9 mouse cellular contexts compared by ENCODE assay signal in genomic region chr1:59256751-59257231, GRCm38 (mm10). TPM values are rescaled to one million over a fixed set of nuclear protein-coding genes. Genes with fewer than 3 reads are reported as not detected.
DNase-seq lines count a peak whose midpoint lies in the region; ATAC-seq and TF ChIP-seq lines count a peak whose summit lies in the region.
"Had no signal": no experiment of that assay in that cellular context is flagged by ENCODE, and none has a peak within 500 bp of the region (broad histone marks: within the 10 kb centered on the region; RNA-seq: fewer than 3 reads in every experiment).

Cdk15 (plus strand) TSS chr1:59256906.

- no peaks in the 10 kb centered on the region for H3K9me3 ChIP-seq in heart, embryonic 11.5 days (replicated peaks; ENCODE audit: control insufficient read depth, low read length)
- no peaks in the 10 kb centered on the region for H3K9me3 ChIP-seq in G1E (replicated peaks)
- H3K9me3 ChIP-seq in midbrain, embryonic 11.5 days (ENCODE audit: control insufficient read depth, low read length) = no peaks in the 10 kb centered on the region
- H3K9me3 ChIP-seq: stomach, embryonic 15.5 days had no signal

- 0 out of 2 replicates have a peak within 1 kb of the TSS, but pooled peaks have one; percentile 5 for H3K4me3 ChIP-seq in heart, embryonic 11.5 days (ENCODE audit: low read depth, low read length)
- H3K4me3 ChIP-seq in G1E (ENCODE audit: low read depth, low read length) = no peak within 1 kb of the TSS
- H3K4me3 ChIP-seq in midbrain, embryonic 11.5 days (ENCODE audit: low read depth, low read length) = no peak within 1 kb of the TSS
- H3K4me3 ChIP-seq: stomach, embryonic 15.5 days had no signal

- H3K9ac ChIP-seq in heart, embryonic 11.5 days (ENCODE audit: low read depth, low read length) = no peak within 1 kb of the TSS
- H3K9ac ChIP-seq in midbrain, embryonic 11.5 days (ENCODE audit: low read length) = 0 out of 2 replicates have a peak within 1 kb of the TSS, but pooled peaks have one; percentile 20
- H3K9ac ChIP-seq: stomach, embryonic 15.5 days had no signal

- no peak within 1 kb of the TSS for H3K27ac ChIP-seq in heart, embryonic 11.5 days (ENCODE audit: low read depth, low read length)
- no peak within 1 kb of the TSS for H3K27ac ChIP-seq in midbrain, embryonic 11.5 days (ENCODE audit: low read depth, low read length)
- H3K27ac ChIP-seq: stomach, embryonic 15.5 days had no signal

- H3K27me3 ChIP-seq in heart, embryonic 11.5 days (ENCODE audit: control insufficient read depth, insufficient read depth, low read length) = peaks cover 6% of the 10 kb centered on the region; the same call in 1 of the 2 replicates
- peaks cover 36% of the 10 kb centered on the region for H3K27me3 ChIP-seq in G1E (ENCODE audit: insufficient read depth, low read length)
- H3K27me3 ChIP-seq in midbrain, embryonic 11.5 days (ENCODE audit: control insufficient read depth, insufficient read depth, low read length) = no peaks in the 10 kb centered on the region
- H3K27me3 ChIP-seq: stomach, embryonic 15.5 days had no signal

- no peak for DNase-seq in heart, adult 18-20 months
- DNase-seq in G1E (ENCODE audit: low spot score) (no peak), adipocyte (ENCODE audit: low spot score) (no peak)
- DNase-seq in fibroblast of lung, adult 2 months (ENCODE audit: low read depth) = peak; percentile 70
- DNase-seq in midbrain, embryonic 11.5 days (ENCODE audit: low spot score, missing footprints) = peak; percentile 88
- no peak for DNase-seq in left cerebral cortex, adult 11 months (ENCODE audit: low spot score)
- no peak for DNase-seq in cerebellum, postnatal 36 days

- no peak for ATAC-seq in heart, embryonic 11.5 days (replicated peaks; ENCODE audit: insufficient number of reproducible peaks, low FRiP score, low TSS enrichment)
- ATAC-seq in G1E (ENCODE audit: extremely low read depth, insufficient number of reproducible peaks, low FRiP score, poor library complexity, severe bottlenecking) = peak; percentile 15; the same call in 1 of the 2 replicates
- ATAC-seq in midbrain, embryonic 11.5 days (ENCODE audit: low FRiP score) = no peak

- no peak for TF ChIP-seq CTCF in G1E (IDR thresholded peaks at IDR 0.05; ENCODE audit: low read depth, low read length)

- H3K36me3 ChIP-seq in heart, embryonic 11.5 days (ENCODE audit: control insufficient read depth, insufficient read depth, low read length) = no peaks in the 10 kb centered on the region
- H3K36me3 ChIP-seq in G1E (replicated peaks) = no peaks in the 10 kb centered on the region
- no peaks in the 10 kb centered on the region for H3K36me3 ChIP-seq in midbrain, embryonic 11.5 days (ENCODE audit: control insufficient read depth, insufficient read depth, low read length)
- H3K36me3 ChIP-seq: stomach, embryonic 15.5 days had no signal

- H3K4me2 ChIP-seq in heart, embryonic 11.5 days = peak within 1 kb of the TSS; percentile 39
- H3K4me2 ChIP-seq in midbrain, embryonic 11.5 days = no peak within 1 kb of the TSS
- H3K4me2 ChIP-seq: stomach, embryonic 15.5 days had no signal

- peaks cover 5% of the 10 kb centered on the region; the same call in 1 of the 2 replicates for H3K4me1 ChIP-seq in heart, embryonic 11.5 days (ENCODE audit: control insufficient read depth, insufficient read depth, low read length)
- peaks cover 14% of the 10 kb centered on the region; the same call in 1 of the 2 replicates for H3K4me1 ChIP-seq in G1E (ENCODE audit: insufficient read depth, low read depth, low read length)
- peaks cover 9% of the 10 kb centered on the region for H3K4me1 ChIP-seq in midbrain, embryonic 11.5 days (ENCODE audit: control insufficient read depth, insufficient read depth, low read length)
- H3K4me1 ChIP-seq: stomach, embryonic 15.5 days had no signal

- 16% methylated on average over 13 of the region's 13 CpGs for WGBS in heart, embryonic 11.5 days (ENCODE audit: insufficient replicate concordance)
- WGBS in midbrain, embryonic 11.5 days = 19% methylated on average over 13 of the region's 13 CpGs

RNA-seq across cellular contexts. Expression of gene Cdk15, which starts in this region (rescaled TPM):
- polyA plus RNA-seq in heart, embryonic 11.5 days (2014; fragmentation: Nextera tagmentation; extraction: Ambion mirVana) = 0.50 TPM in 1 of 2 replicates, not detected in the other
- total RNA-seq in heart, adult 18-20 months (2021) = not detected
- total RNA-seq in G1E (2014; fragmentation: Nextera tagmentation) (not detected in 2 replicates), G1E (2017) (not detected in 2 replicates)
- 0.04 TPM in 1 of 2 replicates, not detected in the other for polyA plus RNA-seq in G1E (2012)
- polyA plus RNA-seq in midbrain, embryonic 11.5 days (2014; fragmentation: Nextera tagmentation; extraction: Ambion mirVana) = 0.52 and 0.70 TPM in 2 replicates

Comparison
In these comparisons a context has a peak if more than half of its experiments do, and no peak if none do; other contexts are left out.
1. Peak in ATAC-seq in G1E; RNA of the gene not detected or under 1 TPM.
2. Peak in DNase-seq and H3K9ac ChIP-seq in midbrain, embryonic 11.5 days; RNA of the gene not detected or under 1 TPM.